Mouse (Mus musculus): ENCODE results near the gene Abhd12.
A peak's percentile ranks its signal among the peaks of the same experiment; 100 is the strongest.
"Not testable (repeated sequence)": the region's sequence is repeated elsewhere in the genome, so short reads cannot be mapped to it uniquely, and the experiment has no call there.

Abhd12 gene

GRCm38 (mm10) chr2:150904272-150904935 is at the start of gene Abhd12:
Gene Abhd12, minus strand, starts transcription at chr2:150904741.
- peak; percentile 93 for DNase-seq (ENCODE audit: low spot score)

- DNase-seq (ENCODE audit: low spot score), result no peak
Observed at GRCm38 (mm10) chr2:150951201-150951600, 46.7 kb upstream of the Abhd12 start.

GRCm38 (mm10) chr2:150950056-150950455 is 45.5 kb upstream of the Abhd12 start:
- no peak for DNase-seq (ENCODE audit: low spot score)

- DNase-seq (ENCODE audit: low spot score), result no peak
Observed at GRCm38 (mm10) chr2:150949652-150950051, 45.1 kb upstream of the Abhd12 start.

- DNase-seq (ENCODE audit: low spot score), result no peak
Observed at GRCm38 (mm10) chr2:150948786-150949185, 44.2 kb upstream of the Abhd12 start.

- DNase-seq (ENCODE audit: low spot score), result not testable (repeated sequence)
Observed at GRCm38 (mm10) chr2:150947880-150948611, 43.5 kb upstream of the Abhd12 start.

- not testable (repeated sequence) for DNase-seq (ENCODE audit: low spot score)
Observed at GRCm38 (mm10) chr2:150947341-150947740, 42.8 kb upstream of the Abhd12 start.

- no peak for DNase-seq (ENCODE audit: low spot score)
Observed at GRCm38 (mm10) chr2:150944017-150944416, 39.5 kb upstream of the Abhd12 start.

GRCm38 (mm10) chr2:150934659-150935058 is 30.1 kb upstream of the Abhd12 start:
- no peak for DNase-seq (ENCODE audit: low spot score)

- DNase-seq (ENCODE audit: low spot score), result no peak
Observed at GRCm38 (mm10) chr2:150933482-150933881, 28.9 kb upstream of the Abhd12 start.

- no peak for DNase-seq (ENCODE audit: low spot score)
Observed at GRCm38 (mm10) chr2:150930806-150931205, 26.3 kb upstream of the Abhd12 start.

GRCm38 (mm10) chr2:150929156-150929555 is 24.6 kb upstream of the Abhd12 start:
- DNase-seq (ENCODE audit: low spot score), result no peak

- DNase-seq (ENCODE audit: low spot score), result no peak
Observed at GRCm38 (mm10) chr2:150927038-150927720, 22.6 kb upstream of the Abhd12 start.

- no peak for DNase-seq (ENCODE audit: low spot score)
Observed at GRCm38 (mm10) chr2:150923505-150923904, 19.0 kb upstream of the Abhd12 start.

- no peak for DNase-seq (ENCODE audit: low spot score)
Observed at GRCm38 (mm10) chr2:150923026-150923425, 18.5 kb upstream of the Abhd12 start.

GRCm38 (mm10) chr2:150922165-150922564 is 17.6 kb upstream of the Abhd12 start:
- DNase-seq (ENCODE audit: low spot score), result no peak

- DNase-seq (ENCODE audit: low spot score), result no peak
Observed at GRCm38 (mm10) chr2:150921697-150922096, 17.2 kb upstream of the Abhd12 start.

GRCm38 (mm10) chr2:150920543-150920942 is 16.0 kb upstream of the Abhd12 start:
- no peak for DNase-seq (ENCODE audit: low spot score)

- no peak for DNase-seq (ENCODE audit: low spot score)
Observed at GRCm38 (mm10) chr2:150918720-150919119, 14.2 kb upstream of the Abhd12 start.

- DNase-seq (ENCODE audit: low spot score), result no peak
Observed at GRCm38 (mm10) chr2:150915786-150916185, 11.2 kb upstream of the Abhd12 start.

GRCm38 (mm10) chr2:150914781-150915515 is 10.4 kb upstream of the Abhd12 start:
- DNase-seq (ENCODE audit: low spot score), result no peak

- no peak for DNase-seq (ENCODE audit: low spot score)
Observed at GRCm38 (mm10) chr2:150910295-150910881, 5.8 kb upstream of the Abhd12 start.
